Mouse (Mus musculus) T-cell, adult 66 days (primary cell): ENCODE measurements around the gene Prdx4. TPM values are rescaled to one million over a fixed set of nuclear protein-coding genes. Genes with fewer than 3 reads are reported as not detected.

Experiments
- total RNA-seq, 2 experiments: library from RNA; stranded (reverse); gene quantifications; 3 replicates in 1 of 2; 4 replicates in 1 of 2; pipeline ENCODE4 v1.2.4; 2023

The Prdx4 gene
- total RNA-seq: 10 to 100 TPM in 1 of 2 experiments, 1 to 10 TPM in 1; 9.1 to 13.6 TPM

DNA sequence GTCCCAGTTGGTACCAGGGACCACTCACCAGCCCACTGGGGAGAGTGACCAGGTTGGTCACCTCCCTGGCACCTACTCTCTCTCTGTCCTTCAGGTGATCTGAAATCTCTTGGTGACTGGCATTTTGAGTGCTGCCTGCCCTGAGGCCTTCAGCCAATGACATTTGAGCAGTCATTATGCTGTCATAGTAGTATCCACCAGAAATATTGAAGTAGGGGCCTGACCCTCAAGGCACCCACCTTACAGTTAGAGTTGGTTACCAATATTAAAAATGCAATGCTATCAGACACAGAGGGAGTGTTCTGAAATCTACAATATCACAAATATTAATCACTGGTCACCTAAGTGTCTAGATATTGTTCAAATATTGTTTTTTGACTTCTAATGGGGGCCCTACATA lies at the start of gene Prdx4:
Prdx4 (minus strand) TSS at position 101 of the 400 bp plus-strand sequence.

Other genes starting within 250 kb of the Prdx4 start
- gene Magea2, start 247.1 kb downstream of the Prdx4 start, total RNA-seq: not detected
- not detected for gene Cldn34b2, start 212.3 kb downstream of the Prdx4 start, total RNA-seq
- 100 to 1,000 TPM; 177 to 184 TPM for gene Sat1, start 124.3 kb downstream of the Prdx4 start, total RNA-seq
- gene Acot9, start 78.3 kb downstream of the Prdx4 start, total RNA-seq: 10 to 100 TPM; 30.2 to 39.4 TPM